Mouse (Mus musculus): Measurements from ENCODE around the gene Snrnp200.
"Not testable (repeated sequence)": the region's sequence is repeated elsewhere in the genome, so short reads cannot be mapped to it uniquely, and the experiment has no call there.

Snrnp200 gene

GRCm38 (mm10) chr2:127252787-127253186 is 44.6 kb downstream of the Snrnp200 start:
- in situ Hi-C loops (cut with MboI), result loop anchor here (10.0 kb wide), 1 partner anchor 92 kb away; no protein-coding TSS in a partner anchor

- in situ Hi-C loops (cut with MboI), result loop anchor here (10.0 kb wide), 1 partner anchor 90 kb away; no protein-coding TSS in a partner anchor
These were observed 46.5 kb downstream of the Snrnp200 start for GRCm38 (mm10) chr2:127254604-127255134.

GRCm38 (mm10) chr2:127255294-127255693 is 47.1 kb downstream of the Snrnp200 start:
- in situ Hi-C loops (cut with MboI), result loop anchor here (10.0 kb wide), 1 partner anchor 90 kb away; no protein-coding TSS in a partner anchor

GRCm38 (mm10) chr2:127259340-127259739 is 51.2 kb downstream of the Snrnp200 start:
- in situ Hi-C loops (cut with MboI), result loop anchor here (10.0 kb wide), 1 partner anchor 85 kb away; no protein-coding TSS in a partner anchor

DNA sequence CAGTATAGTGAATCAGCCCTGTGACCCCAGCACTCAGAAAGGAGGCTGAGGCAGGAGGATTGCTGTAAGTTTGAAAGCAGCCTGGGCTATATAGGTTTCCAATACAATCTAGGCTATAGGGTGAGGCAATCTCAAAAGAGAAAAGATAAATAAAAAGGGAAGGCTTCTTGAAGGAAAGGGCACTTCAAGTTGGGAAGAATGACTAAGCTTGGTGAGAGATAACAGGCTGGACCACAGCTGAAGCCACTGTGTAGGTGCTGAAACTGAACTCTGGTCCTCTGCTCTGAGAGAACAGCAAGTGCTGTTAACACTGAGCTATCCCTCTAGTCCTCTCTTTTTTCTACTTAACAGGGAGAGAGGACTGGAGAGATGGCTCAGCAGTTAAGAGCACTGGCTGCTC is 54.3 kb downstream of the Snrnp200 start:
- in situ Hi-C loops (cut with MboI), result no loop called here

DNA sequence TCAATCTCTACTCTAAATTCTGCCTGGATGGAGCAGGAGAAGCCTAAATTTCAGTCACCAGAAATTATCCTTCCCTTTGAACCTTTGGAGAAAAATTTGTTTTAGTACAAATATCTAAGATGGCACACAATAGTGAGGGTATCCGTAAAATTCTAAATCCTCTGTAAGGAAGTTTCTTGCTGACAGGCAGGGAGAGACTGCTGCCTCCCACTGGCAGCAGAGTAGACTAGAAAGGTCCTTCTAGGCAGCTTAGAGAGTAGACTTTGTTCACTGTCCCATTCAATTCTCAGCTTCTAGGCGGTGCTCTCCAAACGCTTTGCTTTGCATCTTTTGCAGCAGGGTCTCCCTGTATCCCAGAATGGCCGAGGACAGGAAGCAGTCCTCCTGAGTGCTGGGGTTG is 59.7 kb downstream of the Snrnp200 start:
- in situ Hi-C loops (cut with MboI), result no loop called here

GRCm38 (mm10) chr2:127269491-127270299 is 61.5 kb downstream of the Snrnp200 start, which contains the start of gene Stard7:
TSS of gene Stard7 (plus strand) at chr2:127270218.
- in situ Hi-C loops (cut with MboI), result no loop called here

DNA sequence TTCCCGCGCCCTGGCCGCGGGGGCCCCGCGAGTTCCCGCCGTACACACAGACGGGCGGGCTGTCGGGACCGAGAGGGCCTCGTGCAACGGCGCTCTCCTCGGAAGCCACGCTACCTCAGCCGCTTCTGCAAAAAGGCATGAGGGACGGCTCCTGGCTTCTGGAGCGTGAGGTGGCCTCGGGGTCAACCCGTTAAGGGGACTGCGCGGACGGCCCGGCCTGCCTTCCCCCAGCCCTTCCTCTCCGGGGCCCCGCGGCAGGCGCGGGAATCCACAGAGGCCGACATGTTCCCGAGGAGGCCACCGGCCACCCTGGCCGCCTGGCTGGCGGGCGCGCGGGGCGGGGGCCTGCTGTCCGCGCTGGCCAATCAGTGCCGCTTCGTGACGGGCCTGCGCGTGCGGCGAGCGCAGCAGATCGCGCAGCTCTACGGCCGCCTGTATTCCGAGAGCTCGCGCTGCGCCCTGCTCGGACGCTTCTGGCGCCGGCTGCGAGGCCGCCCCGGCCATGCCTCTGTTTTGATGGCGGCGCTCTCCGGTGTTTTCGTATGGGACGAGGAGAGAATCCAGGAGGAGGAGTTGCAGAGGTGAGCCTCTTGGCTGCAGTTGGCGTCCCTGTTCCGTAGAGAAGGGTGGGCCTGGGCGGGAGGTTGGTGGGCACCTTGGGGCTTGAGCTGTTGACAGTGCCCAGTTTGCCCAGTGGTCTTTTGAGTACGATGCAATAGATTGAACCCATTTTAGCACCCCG is 62.3 kb downstream of the Snrnp200 start:
- in situ Hi-C loops (cut with MboI), result no loop called here

DNA sequence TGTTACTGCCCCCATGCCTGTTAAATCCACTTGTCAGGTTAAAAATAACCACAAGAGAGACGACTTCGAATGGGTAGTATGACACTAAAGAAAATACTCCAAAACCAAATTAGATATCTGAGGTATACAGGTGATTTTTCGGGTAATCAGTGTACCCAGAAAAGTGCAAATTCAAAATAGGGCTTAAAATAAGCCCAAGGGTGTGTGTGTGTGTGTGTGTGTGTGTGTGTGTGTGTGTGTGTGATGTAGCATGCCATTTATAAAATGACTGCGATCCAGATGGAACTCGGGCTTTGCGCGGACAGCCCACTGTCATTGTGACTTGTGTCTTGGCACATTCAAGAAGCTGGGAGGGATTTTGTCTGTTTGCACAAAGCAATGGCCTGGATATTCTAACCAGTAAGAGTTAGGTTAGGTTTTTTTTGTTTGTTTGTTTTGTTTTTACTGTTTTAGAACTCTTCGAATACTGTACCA is 62.9 kb downstream of the Snrnp200 start:
- in situ Hi-C loops (cut with MboI), result no loop called here

GRCm38 (mm10) chr2:127272049-127272448 is 63.9 kb downstream of the Snrnp200 start:
- in situ Hi-C loops (cut with MboI), result not testable (repeated sequence)

DNA sequence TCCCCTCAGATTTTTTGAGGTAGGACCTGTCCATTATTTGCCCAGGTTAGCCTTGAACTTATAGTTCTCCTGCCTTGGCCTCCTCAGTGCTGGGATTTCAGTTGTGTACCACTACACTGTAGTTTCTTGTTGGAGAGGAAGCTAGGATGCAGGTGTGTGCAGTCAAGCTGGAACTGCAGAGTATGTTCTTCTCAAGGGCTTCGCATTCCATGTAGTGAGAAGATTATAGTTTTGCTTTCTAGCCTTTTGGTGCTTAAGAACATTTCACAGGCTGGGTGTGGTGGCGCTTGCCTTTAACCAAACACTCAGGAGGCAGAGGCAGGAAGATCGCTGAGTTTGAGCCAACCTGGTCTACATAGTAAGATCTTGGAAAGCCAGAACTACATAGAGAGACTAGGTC is 64.6 kb downstream of the Snrnp200 start:
- in situ Hi-C loops (cut with MboI), result no loop called here

GRCm38 (mm10) chr2:127274590-127274989 is 66.4 kb downstream of the Snrnp200 start:
- in situ Hi-C loops (cut with MboI), result no loop called here

- in situ Hi-C loops (cut with MboI), result no loop called here
These were observed 67.5 kb downstream of the Snrnp200 start for GRCm38 (mm10) chr2:127275551-127276320.

GRCm38 (mm10) chr2:127278162-127278561 is 70.0 kb downstream of the Snrnp200 start:
- in situ Hi-C loops (cut with MboI), result no loop called here

Data from mature B cell (primary cell).